Mouse (Mus musculus) lung, postnatal 14 days (tissue): ENCODE results near the gene Pramel6.
"Not testable (repeated sequence)": the region's sequence is repeated elsewhere in the genome, so short reads cannot be mapped to it uniquely, and the experiment has no call there.

ENCODE experiments used
- DNase-seq: peaks from one replicate; pipeline ENCODE4 v3.0.0; 2021

Gene Pramel6

DNA sequence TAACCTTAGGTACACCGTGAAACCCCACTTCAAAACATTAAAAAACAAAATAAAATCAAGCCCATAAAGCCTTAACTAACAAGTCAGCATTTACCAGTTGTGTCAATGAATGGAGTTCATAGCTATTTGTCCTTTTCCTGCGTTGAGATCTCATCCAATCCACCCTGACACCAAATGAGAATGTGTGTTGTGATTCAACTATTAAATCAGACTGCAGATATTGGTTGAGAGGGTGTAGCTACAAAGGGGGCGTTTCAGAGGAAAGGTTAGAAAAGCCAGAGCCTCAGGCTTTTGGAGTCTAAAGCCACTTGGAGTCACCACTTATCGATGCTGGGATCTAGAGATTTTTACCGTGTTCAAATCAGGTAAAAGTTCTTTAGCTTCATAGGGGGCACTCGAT lies at the start of gene Pramel6:
Gene Pramel6, plus strand, starts transcription at position 301 of the 400 bp plus-strand sequence.
- DNase-seq = no peak

DNA sequence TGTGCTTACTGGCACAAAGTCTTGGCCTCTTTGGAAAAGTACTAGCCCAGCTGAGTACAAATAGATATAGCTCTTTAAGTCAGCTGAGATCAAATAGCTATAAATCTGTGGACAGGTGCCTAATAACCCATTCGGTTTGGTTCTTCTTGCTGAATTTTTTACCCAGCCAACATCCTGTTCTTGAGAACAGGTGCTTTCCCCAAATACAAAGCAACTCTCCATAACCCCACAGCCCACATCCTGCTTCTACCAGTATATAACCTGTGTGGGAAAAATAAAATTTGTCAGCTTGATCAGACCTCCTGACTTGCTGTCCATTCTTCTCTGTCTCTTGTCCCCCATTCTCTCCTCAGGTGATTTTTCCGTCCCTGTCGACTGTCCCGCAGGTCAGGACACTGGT lies 44.6 kb upstream of the Pramel6 start:
- DNase-seq = no peak

DNA sequence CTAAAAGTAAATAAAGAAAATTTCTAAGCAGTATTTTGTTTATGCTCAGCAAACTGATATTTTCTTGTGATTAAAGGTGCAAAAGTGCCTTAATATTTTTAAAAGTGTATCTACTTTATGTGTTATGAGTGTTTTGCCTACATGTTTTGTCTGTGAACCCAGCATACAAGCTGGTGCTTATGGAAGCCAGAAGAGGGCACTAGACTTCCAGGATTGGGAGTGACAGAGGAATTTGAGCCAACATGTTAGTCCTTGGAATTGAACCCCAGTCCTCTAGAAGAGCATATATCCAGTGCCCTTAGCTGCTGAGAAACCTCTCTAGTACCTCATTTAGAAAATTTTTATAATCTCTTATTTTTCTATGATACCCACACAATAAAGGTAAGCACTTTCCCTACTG lies 26.2 kb upstream of the Pramel6 start:
- DNase-seq = no peak

DNA sequence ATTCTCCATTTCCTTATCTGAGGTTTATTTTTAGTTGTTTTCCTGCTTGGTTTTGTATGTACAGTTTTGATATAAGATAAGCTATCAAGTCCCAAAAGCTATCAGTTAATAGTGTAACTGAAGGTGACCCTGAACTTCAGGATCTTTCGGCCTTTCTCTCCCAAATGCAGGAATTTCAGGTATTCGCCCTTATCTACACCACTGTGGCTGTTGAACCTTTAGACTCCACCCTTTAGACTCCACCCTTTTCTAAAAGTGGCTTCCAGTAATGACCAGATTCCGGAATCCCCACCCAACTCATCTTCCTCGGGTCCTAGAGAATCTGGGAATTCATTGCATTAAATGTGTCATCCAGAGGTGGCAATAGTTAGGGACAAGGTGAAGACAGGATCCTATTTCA lies 25.2 kb upstream of the Pramel6 start:
- no peak for DNase-seq

GRCm38 (mm10) chr2:87482276-87482675 lies 24.1 kb upstream of the Pramel6 start:
- no peak for DNase-seq

GRCm38 (mm10) chr2:87496993-87497392 lies 9.4 kb upstream of the Pramel6 start, which contains the start of gene Pramel7:
Gene Pramel7, minus strand, starts transcription at chr2:87497093.
- DNase-seq = not testable (repeated sequence)

- no peak for DNase-seq
These were observed 8.7 kb downstream of the Pramel6 start for GRCm38 (mm10) chr2:87515046-87515445.

DNA sequence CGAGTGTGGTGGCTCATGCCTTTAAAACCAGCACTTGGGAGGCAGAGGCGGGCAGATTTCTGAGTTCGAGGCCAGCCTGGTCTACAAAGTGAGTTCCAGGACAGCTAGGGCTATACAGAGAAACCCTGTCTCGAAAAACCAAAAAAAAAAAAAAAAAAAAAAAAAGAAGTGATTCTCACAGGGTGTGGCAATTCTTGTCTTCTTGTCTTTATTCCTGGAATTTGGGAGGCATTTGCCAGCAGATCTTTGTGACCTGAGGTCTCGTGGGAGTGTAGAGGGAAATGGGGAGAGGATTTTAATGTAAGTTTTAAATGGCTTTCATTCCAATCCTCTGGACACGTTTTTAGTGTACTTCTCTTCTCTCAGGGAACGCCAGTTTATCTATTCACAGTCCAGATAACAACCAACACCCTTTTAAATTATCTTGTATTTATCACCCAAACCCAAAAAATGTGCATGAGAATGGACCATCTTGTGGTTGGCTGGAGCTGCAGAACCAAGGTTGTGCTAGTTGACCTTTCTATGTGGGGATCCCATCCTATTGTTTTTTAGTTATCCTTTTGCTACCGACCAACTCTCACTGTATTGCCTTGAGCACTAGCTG lies 9.2 kb downstream of the Pramel6 start:
- DNase-seq = no peak

DNA sequence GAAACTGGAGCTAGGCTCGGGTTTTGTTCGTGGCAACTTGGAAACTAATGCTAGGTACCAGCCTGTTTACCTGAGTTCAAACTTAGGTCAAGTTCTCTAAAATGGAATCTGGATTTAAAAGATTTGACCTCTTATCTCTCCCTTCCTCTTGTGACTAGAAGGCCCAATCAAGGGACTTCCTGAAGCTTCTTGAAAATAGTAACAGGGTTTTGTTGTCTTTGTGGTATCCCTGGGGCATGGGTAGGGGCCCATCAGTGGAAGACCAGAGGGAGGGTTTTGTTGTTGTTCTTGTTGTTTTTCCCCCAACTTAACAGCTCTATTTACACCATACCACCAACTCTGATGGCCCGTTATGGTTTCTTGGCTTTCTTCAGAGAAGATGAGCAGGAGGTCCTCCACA lies 10.2 kb downstream of the Pramel6 start:
- no peak for DNase-seq

- DNase-seq = no peak
These were observed 14.3 kb downstream of the Pramel6 start for GRCm38 (mm10) chr2:87520651-87521050.

DNA sequence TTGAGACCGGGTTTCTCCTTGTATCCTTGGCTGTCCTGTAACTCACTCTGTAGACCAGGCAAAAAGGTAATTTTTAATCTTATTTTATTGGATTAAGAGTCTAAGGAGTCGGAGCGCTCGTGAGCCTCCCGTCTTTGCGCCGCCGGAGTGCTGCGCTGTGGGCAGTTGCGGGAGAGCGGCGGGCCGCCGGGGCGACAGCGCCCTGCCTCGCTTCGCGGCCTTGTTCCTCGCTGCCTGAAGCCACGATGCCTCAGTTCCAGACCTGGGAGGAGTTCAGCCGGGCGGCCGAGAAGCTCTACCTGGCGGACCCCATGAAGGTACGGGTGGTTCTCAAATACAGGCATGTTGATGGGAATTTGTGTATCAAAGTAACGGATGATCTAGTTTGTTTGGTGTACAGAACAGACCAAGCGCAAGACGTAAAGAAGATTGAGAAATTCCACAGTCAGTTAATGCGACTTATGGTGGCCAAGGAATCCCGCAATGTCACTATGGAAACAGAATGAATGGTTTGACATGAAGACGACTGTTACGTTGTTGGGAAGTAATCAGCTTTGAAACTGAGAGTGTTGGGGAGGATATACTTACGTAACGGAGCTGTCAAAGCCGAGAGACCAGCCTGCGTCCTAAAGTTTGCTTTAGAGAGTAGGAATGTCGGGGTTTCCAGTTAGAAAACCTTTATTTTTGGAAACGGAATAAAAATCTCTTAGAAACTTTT lies 19.7 kb downstream of the Pramel6 start:
- DNase-seq = not testable (repeated sequence)

DNA sequence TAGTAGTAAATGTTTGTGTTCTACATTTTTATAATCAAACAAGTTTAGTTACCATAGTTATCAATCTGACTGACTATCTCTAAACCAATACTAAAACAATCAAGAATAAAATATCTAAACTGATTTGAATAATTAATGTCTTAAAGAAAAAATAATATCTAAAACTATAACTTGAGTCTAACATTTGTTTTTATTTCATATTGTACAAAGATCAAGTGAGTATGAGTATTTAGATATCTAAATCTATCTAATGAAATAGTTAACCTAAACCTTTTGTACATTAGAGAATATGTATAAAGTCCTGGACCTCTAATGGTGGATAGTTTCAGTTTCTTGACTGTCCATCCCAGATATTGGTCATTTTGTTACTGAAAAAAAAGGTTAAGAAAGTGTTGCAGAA lies 25.1 kb downstream of the Pramel6 start, which contains the start of gene Olfr153:
Gene Olfr153, plus strand, starts transcription at position 301 of the 400 bp plus-strand sequence.
- DNase-seq = no peak

- no peak for DNase-seq
These were observed 28.5 kb downstream of the Pramel6 start for GRCm38 (mm10) chr2:87534826-87535225.

- no peak for DNase-seq
These were observed 39.1 kb downstream of the Pramel6 start, which contains the start of gene Olfr1128 for GRCm38 (mm10) chr2:87545442-87545841. Gene Olfr1128, minus strand, starts transcription at chr2:87545542.
